Mouse (Mus musculus) liver, embryonic 13.5 days (tissue): ENCODE results near the gene Clasp2. TPM values are rescaled to one million over a fixed set of nuclear protein-coding genes. Genes with fewer than 3 reads are reported as not detected.

Experiments
- ATAC-seq: fragments of 200-750 bp; cut with Nextera tagmentation; 2 replicates; pipeline ENCODE4 v1.8.0; 2017; ENCODE audit warnings: low read depth, mild to moderate bottlenecking, moderate number of reproducible peaks, moderate library complexity
- DNase-seq: peaks from one replicate; pipeline ENCODE4 v3.0.0; 2022
- H3K27ac ChIP-seq: fragments of 300-500 bp; sonication (generic); 2 replicates; pipeline ENCODE4 v1.5.1; 2015; ENCODE audit warnings: moderate library complexity, mild to moderate bottlenecking, inconsistent platforms
- H3K27me3 ChIP-seq: fragments of 300-500 bp; sonication (generic); 2 replicates; pipeline ENCODE4 v1.6.1; 2015; ENCODE audit warnings: mild to moderate bottlenecking, inconsistent platforms
- H3K36me3 ChIP-seq: fragments of 300-500 bp; sonication (generic); 2 replicates; pipeline ENCODE4 v1.6.1; 2015; ENCODE audit warnings: mild to moderate bottlenecking, inconsistent platforms
- H3K4me1 ChIP-seq: fragments of 300-500 bp; sonication (generic); replicated peaks from 2 replicates; pipeline ENCODE4 v1.6.1; 2015; ENCODE audit warnings: inconsistent platforms
- H3K4me2 ChIP-seq: fragments of 300-500 bp; sonication (generic); 2 replicates; pipeline ENCODE4 v1.6.1; 2015; ENCODE audit warnings: inconsistent platforms, mild to moderate bottlenecking, moderate library complexity
- H3K4me3 ChIP-seq: fragments of 300-500 bp; sonication (generic); replicated peaks from 2 replicates; pipeline ENCODE4 v1.5.1; 2015; ENCODE audit warnings: mild to moderate bottlenecking, inconsistent platforms
- H3K9ac ChIP-seq: fragments of 300-500 bp; sonication (generic); 2 replicates; pipeline ENCODE4 v1.6.1; 2015; ENCODE audit warnings: mild to moderate bottlenecking, inconsistent platforms
- H3K9me3 ChIP-seq: fragments of 300-500 bp; sonication (generic); replicated peaks from 2 replicates; pipeline ENCODE4 v1.6.1; 2016; ENCODE audit warnings: inconsistent platforms
- WGBS: fragments of 180-500 bp; shearing (Covaris S2); methylation state at CpG from one replicate; pipeline ENCODE4 v1.1.7; 2015; ENCODE audit not compliant: insufficient replicate concordance; 5-methylcytosine and 5-hydroxymethylcytosine counted together
- polyA plus RNA-seq: library from polyadenylated mRNA; unstranded; fragments of >200 nt; fragmentation: Nextera tagmentation; extraction: Ambion mirVana; gene quantifications from 2 replicates; pipeline ENCODE4 v1.2.1, GENCODE M21; 2015

Gene Clasp2
- polyA plus RNA-seq, 1 experiment from 2014 or later, result 11.7 TPM

DNA sequence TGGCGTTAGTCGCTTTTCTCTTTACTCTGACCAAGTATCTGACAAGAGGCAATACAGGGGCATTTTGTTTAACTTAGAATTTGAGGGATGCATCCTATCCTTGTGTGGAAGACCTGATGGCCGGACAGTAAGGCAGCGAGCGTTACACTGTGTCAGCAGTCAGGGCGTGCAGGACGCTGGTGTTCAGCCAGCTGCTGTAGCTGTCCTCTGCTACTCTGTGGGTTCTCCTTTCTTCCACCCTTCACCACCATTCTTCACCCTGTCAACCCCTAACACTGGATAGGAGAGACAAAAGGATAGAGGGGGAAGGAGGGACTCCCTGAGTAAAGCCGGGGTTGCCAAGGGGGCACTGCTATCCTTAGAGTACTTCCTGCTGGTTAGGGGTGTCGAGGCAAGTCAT lies 87.4 kb downstream of the Clasp2 start:
- Histone ChIP-seq H3K4me2 (no peak overlapping the region), H3K4me3 (no peak overlapping the region), H3K9me3 (no peaks in the 10 kb centered on the region), H3K27ac (no peak overlapping the region), H3K27me3 (no peaks in the 10 kb centered on the region), H3K4me1 (no peaks in the 10 kb centered on the region), H3K36me3 (no peaks in the 10 kb centered on the region), H3K9ac (no peak overlapping the region; the same call in 1 of the 2 replicates)
- no peak for ATAC-seq
- 81% methylated on average over 9 of the region's 9 CpGs for WGBS
- no peak for DNase-seq

DNA sequence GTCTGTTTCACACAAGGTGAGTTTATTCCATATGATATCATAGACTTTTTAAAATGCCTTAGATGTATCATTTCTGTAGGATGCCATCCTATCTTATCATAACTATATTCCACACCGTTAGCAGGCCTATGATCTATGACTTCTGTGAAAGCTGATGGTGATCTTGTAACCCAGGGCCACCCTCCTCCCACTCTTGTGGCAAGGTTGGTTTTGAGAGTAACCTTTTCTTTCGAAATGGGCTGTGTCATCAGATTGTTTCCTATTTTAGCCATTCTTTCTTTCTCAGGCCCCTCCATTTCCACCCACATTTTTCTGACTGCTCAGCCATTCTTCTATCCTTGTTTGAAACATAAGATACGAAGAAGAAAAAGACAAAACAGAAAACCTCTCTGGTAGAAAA lies 88.9 kb downstream of the Clasp2 start:
- Histone ChIP-seq H3K27me3 (no peaks in the 10 kb centered on the region), H3K4me3 (no peak overlapping the region), H3K4me1 (no peaks in the 10 kb centered on the region), H3K4me2 (no peak overlapping the region), H3K9ac (no peak overlapping the region), H3K36me3 (no peaks in the 10 kb centered on the region), H3K27ac (no peak overlapping the region), H3K9me3 (no peaks in the 10 kb centered on the region)
- 61% methylated on average over 3 of the region's 3 CpGs for WGBS
- no peak for DNase-seq
- ATAC-seq, result no peak

- ATAC-seq (0 out of 2 replicates have a peak, but pooled peaks have one; percentile 39), DNase-seq (no peak)
- Histone ChIP-seq H3K4me1 (no peaks in the 10 kb centered on the region), H3K9ac (no peak overlapping the region), H3K27ac (no peak overlapping the region), H3K9me3 (no peaks in the 10 kb centered on the region), H3K4me3 (no peak overlapping the region), H3K4me2 (no peak overlapping the region), H3K27me3 (no peaks in the 10 kb centered on the region), H3K36me3 (no peaks in the 10 kb centered on the region)
- 79% methylated on average over 7 of the region's 7 CpGs for WGBS
Measured at GRCm38 (mm10) chr9:113833481-113833880, 92.2 kb downstream of the Clasp2 start.

- ATAC-seq, result no peak
- DNase-seq, result no peak
- Histone ChIP-seq H3K4me2 (no peak overlapping the region), H3K36me3 (peaks cover 2% of the 10 kb centered on the region; the same call in 1 of the 2 replicates), H3K27ac (no peak overlapping the region), H3K4me3 (no peak overlapping the region), H3K9me3 (no peaks in the 10 kb centered on the region), H3K4me1 (no peaks in the 10 kb centered on the region), H3K27me3 (no peaks in the 10 kb centered on the region), H3K9ac (no peak overlapping the region)
- 77% methylated on average over 4 of the region's 4 CpGs for WGBS
Measured at GRCm38 (mm10) chr9:113837001-113837400, 95.7 kb downstream of the Clasp2 start.

DNA sequence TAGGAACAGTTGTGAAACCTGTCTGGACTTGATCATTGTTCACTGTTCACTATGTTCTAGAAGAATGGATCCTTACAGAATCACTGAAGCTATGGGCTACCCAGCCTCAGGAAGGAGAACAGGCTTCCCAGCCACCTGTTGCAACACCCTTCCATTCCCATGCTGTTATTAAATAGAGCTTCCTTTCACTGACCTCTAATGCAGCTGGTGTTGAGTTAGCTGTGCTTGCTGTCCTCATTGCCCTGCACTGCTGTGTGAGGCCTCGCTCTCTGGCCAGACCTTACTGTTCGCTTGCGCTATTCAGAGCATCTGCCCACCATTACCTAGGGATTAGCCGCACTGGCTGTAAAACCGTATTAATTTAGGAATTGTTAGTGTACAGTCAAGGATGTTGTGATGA lies 96.2 kb downstream of the Clasp2 start:
- Histone ChIP-seq H3K27me3 (no peaks in the 10 kb centered on the region), H3K4me3 (no peak overlapping the region), H3K36me3 (peaks cover 2% of the 10 kb centered on the region; the same call in 1 of the 2 replicates), H3K9ac (no peak overlapping the region), H3K9me3 (no peaks in the 10 kb centered on the region), H3K4me1 (no peaks in the 10 kb centered on the region), H3K4me2 (no peak overlapping the region), H3K27ac (no peak overlapping the region)
- WGBS, result 93% methylated on average over 5 of the region's 5 CpGs
- DNase-seq (no peak), ATAC-seq (no peak)

DNA sequence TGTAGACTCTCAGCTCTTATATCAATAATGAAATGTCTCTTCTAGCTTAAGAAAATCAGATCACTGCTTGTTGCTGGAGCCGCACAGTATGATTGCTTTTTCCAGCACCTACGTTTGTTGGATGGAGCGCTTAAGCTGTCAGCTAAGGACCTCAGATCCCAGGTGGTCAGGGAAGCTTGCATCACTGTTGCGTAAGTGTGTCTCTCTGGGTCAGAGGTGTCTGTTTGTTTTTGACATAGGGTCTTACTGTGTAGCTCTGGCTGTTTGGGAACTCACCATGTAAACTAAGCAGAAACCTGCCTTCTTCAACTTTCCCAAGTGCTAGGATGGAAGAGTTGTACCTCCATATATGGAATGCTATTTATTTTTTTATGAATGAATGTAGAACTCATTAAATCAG lies 102.8 kb downstream of the Clasp2 start:
- Histone ChIP-seq H3K4me2 (no peak overlapping the region), H3K9me3 (no peaks in the 10 kb centered on the region), H3K36me3 (peaks cover 25% of the 10 kb centered on the region), H3K27me3 (no peaks in the 10 kb centered on the region), H3K4me3 (no peak overlapping the region), H3K4me1 (no peaks in the 10 kb centered on the region), H3K27ac (no peak overlapping the region), H3K9ac (no peak overlapping the region)
- DNase-seq, result no peak
- peak; percentile 66 for ATAC-seq
- 79% methylated on average over 4 of the region's 4 CpGs for WGBS

DNA sequence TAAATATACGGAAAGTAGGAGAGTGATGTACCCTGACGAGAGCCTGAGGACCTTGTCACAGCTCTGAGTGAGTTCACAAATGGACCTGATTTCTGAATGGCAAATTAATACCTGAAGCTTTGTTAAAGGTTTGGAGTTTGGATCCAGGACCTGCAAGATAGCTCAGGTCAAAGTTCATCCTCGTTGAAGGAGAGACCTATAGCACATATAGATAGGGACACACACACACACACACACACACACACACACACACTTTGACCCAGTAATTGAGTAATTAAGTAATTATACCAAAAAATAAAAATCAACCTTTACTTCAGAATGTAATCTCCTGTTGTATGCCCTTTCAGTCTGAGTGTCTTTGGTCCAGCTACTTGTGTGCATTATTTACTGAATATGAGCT lies 114.2 kb downstream of the Clasp2 start:
- ATAC-seq (no peak), DNase-seq (no peak)
- H3K27ac ChIP-seq, result no peak overlapping the region
- H3K4me1 ChIP-seq, result peaks cover 28% of the 10 kb centered on the region
- H3K9me3 ChIP-seq, result no peaks in the 10 kb centered on the region
- WGBS, result 76% methylated on average over 3 of the region's 3 CpGs
- H3K9ac ChIP-seq, result no peak overlapping the region
- no peaks in the 10 kb centered on the region for H3K27me3 ChIP-seq
- no peak overlapping the region for H3K4me3 ChIP-seq
- peaks cover 36% of the 10 kb centered on the region for H3K36me3 ChIP-seq
- no peak overlapping the region for H3K4me2 ChIP-seq

GRCm38 (mm10) chr9:113857281-113857928 lies 116.1 kb downstream of the Clasp2 start:
- peak overlapping the region; percentile 38 for H3K4me2 ChIP-seq
- DNase-seq, result no peak
- peak; percentile 44 for ATAC-seq
- no peak overlapping the region; the same call in 1 of the 2 replicates for H3K9ac ChIP-seq
- H3K4me3 ChIP-seq, result no peak overlapping the region
- peak overlapping the region; percentile 65 for H3K27ac ChIP-seq
- H3K9me3 ChIP-seq, result no peaks in the 10 kb centered on the region
- H3K27me3 ChIP-seq, result no peaks in the 10 kb centered on the region
- 60% methylated on average over 8 of the region's 8 CpGs for WGBS
- peaks cover 28% of the 10 kb centered on the region for H3K4me1 ChIP-seq
- peaks cover 39% of the 10 kb centered on the region for H3K36me3 ChIP-seq

- no peak overlapping the region; the same call in 1 of the 2 replicates for H3K9ac ChIP-seq
- peaks cover 31% of the 10 kb centered on the region for H3K4me1 ChIP-seq
- DNase-seq (peak; percentile 8), ATAC-seq (peak; percentile 93)
- peak overlapping the region; percentile 65 for H3K27ac ChIP-seq
- H3K27me3 ChIP-seq, result no peaks in the 10 kb centered on the region
- H3K4me3 ChIP-seq, result no peak overlapping the region
- peaks cover 35% of the 10 kb centered on the region for H3K36me3 ChIP-seq
- H3K9me3 ChIP-seq, result no peaks in the 10 kb centered on the region
- 17% methylated on average over 5 of the region's 5 CpGs for WGBS
- peak overlapping the region; percentile 38 for H3K4me2 ChIP-seq
Measured at GRCm38 (mm10) chr9:113857929-113858440, 116.7 kb downstream of the Clasp2 start.

DNA sequence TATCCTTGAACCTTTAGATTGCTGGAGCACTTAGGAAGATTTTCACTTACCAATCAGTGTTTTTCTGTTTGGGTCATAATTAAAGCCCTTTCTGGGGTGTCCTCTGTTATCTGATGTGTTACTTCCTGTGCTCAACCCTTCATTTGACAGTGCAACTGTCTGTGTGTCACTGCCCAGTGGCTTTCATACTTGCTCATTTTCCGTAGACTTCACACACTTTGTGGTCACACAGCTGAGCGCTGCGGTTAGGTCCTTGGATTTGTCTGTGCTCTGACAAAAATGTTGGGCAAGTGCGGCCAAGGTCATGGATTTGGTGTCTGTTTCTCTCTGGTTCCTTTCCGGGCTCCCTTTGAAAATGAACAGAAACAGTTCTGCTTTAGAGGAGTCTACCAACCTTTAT lies 118.1 kb downstream of the Clasp2 start:
- H3K9me3 ChIP-seq, result no peaks in the 10 kb centered on the region
- WGBS, result 28% methylated on average over 5 of the region's 5 CpGs
- no peaks in the 10 kb centered on the region for H3K27me3 ChIP-seq
- H3K4me3 ChIP-seq, result no peak overlapping the region
- no peak for ATAC-seq
- no peak overlapping the region for H3K4me2 ChIP-seq
- H3K36me3 ChIP-seq, result peaks cover 30% of the 10 kb centered on the region
- no peak overlapping the region for H3K9ac ChIP-seq
- DNase-seq, result no peak
- peaks cover 38% of the 10 kb centered on the region for H3K4me1 ChIP-seq
- H3K27ac ChIP-seq, result no peak overlapping the region

- Histone ChIP-seq H3K9me3 (no peaks in the 10 kb centered on the region), H3K4me3 (no peak overlapping the region), H3K27me3 (no peaks in the 10 kb centered on the region), H3K27ac (peak overlapping the region; percentile 39), H3K9ac (no peak overlapping the region), H3K4me2 (no peak overlapping the region), H3K4me1 (peaks cover 20% of the 10 kb centered on the region), H3K36me3 (peaks cover 33% of the 10 kb centered on the region)
- ATAC-seq (peak; percentile 83), DNase-seq (no peak)
- 54% methylated on average over 5 of the region's 5 CpGs for WGBS
Measured at GRCm38 (mm10) chr9:113863370-113863999, 122.2 kb downstream of the Clasp2 start.
